Mouse (Mus musculus) ovary, adult 2 months (tissue): ENCODE results near the gene Zdhhc4. TPM values are rescaled to one million over a fixed set of nuclear protein-coding genes. Genes with fewer than 3 reads are reported as not detected.

Experiments used
- polyA plus RNA-seq: library from polyadenylated mRNA; depleted of rRNA; stranded (reverse); fragments of >200 nt; gene quantifications from 2 replicates; pipeline ENCODE4 v1.2.3, GENCODE M21; 2012; rRNA removed

Zdhhc4 gene
- 81.3 and 94.8 TPM in 2 replicates for polyA plus RNA-seq

DNA sequence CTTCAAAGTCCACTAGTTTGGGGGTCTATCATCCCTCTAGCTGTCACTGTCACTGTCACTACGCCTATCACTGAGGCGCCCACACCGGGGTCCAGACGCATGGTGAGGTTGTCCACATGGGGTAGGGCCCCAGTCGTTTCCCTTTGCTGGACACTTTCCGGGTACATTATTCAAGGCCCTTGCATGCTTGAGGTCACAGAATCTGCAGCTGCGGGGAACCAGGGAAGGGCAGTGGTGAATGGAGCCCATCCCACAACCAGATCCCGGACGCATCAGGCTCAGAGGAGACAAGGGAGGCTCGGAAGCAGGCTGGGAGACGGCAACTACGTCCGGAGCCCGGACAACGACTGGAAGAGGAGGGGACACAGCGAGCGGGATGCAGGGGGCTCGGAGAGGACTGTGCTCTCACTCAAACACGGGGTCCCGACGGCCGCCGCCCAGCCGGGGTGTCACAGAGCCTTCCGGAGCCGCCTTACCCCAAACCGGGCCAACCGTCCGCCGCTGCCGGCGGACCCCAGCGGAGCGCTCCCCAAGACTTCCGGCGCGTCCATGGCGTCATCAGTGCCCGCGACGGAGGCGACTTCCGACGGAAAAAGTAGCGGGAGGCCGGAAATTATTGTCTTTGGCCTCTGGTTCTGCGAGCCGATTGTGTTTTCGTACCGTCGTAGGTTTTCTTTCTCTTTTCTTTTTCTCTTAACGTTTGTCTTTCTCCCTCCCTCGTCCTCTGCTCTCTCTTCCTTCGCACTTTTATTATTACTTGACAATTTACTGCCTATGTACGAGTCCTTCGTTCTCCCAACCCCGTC lies at the start of gene Zdhhc4:
Zdhhc4 (minus strand) TSS at position 567 of the 806 bp plus-strand sequence.

GRCm38 (mm10) chr5:143356686-143357388 lies 27.8 kb upstream of the Zdhhc4 start, which contains the start of gene Grid2ip:
Gene Grid2ip (plus strand): TSS chr5:143357338.

DNA sequence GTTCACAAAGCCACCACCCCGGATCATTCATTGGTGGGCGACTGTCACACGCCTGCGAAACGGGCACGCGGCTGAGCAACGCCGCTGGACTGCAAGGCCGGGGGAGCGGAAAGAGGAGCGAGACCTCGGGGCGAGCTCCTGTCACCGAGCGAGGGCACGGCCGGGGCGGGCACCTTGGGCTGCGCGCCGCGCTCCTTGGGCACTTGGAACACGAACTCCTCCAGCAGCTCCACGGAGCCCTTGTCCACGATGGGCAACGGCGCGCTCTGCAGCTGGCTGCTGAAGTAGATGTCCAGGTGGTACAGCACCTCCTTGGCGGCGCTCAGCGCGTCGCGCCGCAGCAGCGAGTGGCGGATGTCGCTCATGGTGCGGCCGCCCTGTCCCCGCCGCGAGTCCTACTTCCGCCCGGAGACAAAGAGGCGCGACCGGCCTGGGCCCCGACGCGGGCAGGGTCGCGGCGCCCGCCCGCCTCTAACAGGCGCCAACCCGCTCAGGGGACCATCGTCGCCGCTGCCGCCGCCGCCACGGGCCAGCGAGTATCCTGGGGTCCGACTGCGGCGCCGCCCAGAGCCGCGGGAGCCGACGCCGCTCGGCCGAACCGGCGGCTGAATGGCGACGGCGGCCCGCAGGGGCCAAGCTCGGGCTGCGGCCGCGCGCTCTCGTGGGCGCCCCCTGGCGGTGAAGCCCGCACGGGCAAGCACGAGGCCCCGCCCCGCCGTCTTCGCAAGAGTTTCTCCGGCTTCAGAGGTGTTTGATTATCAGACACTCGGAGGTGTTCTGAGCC lies 14.1 kb downstream of the Zdhhc4 start, which contains the start of gene E130309D02Rik:
E130309D02Rik (minus strand) TSS at position 631 of the 784 bp plus-strand sequence.

DNA sequence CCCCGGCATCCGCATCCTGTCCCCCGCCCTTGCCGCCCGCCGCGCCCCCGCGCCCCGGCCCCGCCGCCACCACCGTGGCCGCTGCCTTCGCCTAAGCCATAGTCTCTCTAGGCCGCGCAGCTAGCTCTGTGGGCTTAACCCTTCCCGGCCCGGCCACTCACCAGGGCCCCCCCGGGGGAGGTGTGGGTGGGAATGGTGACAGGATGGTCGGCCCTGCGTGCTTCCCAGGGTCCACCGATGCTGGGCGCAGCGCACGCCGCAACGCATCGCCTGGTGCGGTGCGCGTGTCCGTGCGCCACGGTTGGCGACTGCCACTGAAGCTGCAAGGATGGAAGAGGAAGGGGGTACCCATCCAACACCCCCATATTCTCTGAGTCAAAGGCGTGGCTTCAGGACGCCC lies 35.7 kb downstream of the Zdhhc4 start, which contains the start of gene Zfp853:
Zfp853 (minus strand) TSS at position 220 of the 400 bp plus-strand sequence.

DNA sequence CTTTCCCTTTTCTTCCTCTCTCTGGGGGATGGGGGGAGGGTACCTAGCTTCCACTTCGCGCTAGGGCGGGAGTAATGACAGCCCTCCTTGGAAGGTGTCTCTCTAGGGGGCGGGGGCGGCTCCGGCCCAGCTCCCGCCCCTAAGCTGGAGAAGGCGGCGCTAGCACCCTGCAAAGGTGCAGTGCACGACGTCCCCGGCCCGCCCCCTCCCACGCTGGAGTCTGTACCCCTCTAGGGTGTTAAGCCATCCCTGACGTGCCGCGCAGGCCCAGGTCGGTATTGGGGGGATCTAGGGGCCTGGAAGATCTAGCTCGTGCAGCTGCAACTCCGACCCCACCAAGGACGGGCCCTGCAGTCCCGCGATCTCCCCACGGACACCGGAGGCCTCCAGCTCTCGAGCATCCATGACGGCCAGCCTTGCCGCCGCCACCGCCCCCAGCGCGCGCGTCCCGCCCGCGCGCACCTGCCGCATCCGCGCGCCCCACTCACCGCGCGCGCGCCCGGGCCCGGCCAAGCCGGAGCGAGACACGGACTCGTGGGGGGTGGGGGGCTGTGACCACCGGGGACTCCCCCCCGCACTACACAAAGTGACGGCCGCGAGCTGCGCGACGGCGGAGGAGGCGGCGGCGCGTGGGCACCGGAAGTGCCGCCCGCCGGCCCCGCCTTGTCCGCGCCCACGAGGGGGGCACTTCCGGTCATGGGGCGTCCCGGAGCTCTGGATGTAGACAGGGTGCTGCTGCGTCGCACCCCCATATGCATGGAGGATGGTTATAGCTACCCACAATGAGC lies 59.5 kb downstream of the Zdhhc4 start, which contains the start of gene Zfp316:
Zfp316 (minus strand) TSS at position 660 of the 788 bp plus-strand sequence.

Other genes with a start within 250 kb of the Zdhhc4 start
- 36.6 and 44.6 TPM in 2 replicates for gene Rnf216, start 216.3 kb downstream of the Zdhhc4 start, polyA plus RNA-seq
- not detected in 2 replicates for gene Olfr718-ps1, start 181.7 kb downstream of the Zdhhc4 start, polyA plus RNA-seq
- 6.7 and 7.1 TPM in 2 replicates for gene Rbak, start 148.5 kb downstream of the Zdhhc4 start, polyA plus RNA-seq
- gene Spdye4b, start 148.2 kb downstream of the Zdhhc4 start, polyA plus RNA-seq = not detected in 2 replicates
- not detected in 2 replicates for gene Spdye4a, start 102.4 kb downstream of the Zdhhc4 start, polyA plus RNA-seq
- 18.7 and 18.8 TPM in 2 replicates for gene Zfp12, start 94.1 kb downstream of the Zdhhc4 start, polyA plus RNA-seq
- gene Zfp316, start 59.2 kb downstream of the Zdhhc4 start, polyA plus RNA-seq = 27.4 and 42.8 TPM in 2 replicates
- 9.9 and 10.5 TPM in 2 replicates for gene Zfp853, start 35.6 kb downstream of the Zdhhc4 start, polyA plus RNA-seq
- 35.0 and 36.6 TPM in 2 replicates for gene E130309D02Rik, start 13.9 kb downstream of the Zdhhc4 start, polyA plus RNA-seq
- 0.15 and 0.36 TPM in 2 replicates for gene Grid2ip, start 28.1 kb upstream of the Zdhhc4 start, polyA plus RNA-seq
- gene Kdelr2, start 74.6 kb upstream of the Zdhhc4 start, polyA plus RNA-seq = 227 and 240 TPM in 2 replicates
- 18.2 and 23.2 TPM in 2 replicates for gene Daglb, start 135.3 kb upstream of the Zdhhc4 start, polyA plus RNA-seq
- gene Rac1, start 198.8 kb upstream of the Zdhhc4 start, polyA plus RNA-seq = 205 and 366 TPM in 2 replicates